Mouse (Mus musculus): ENCODE results near the gene Nid1.
"Not testable (repeated sequence)": the region's sequence is repeated elsewhere in the genome, so short reads cannot be mapped to it uniquely, and the experiment has no call there.

The Nid1 gene

GRCm38 (mm10) chr13:13437460-13438015 is at the start of gene Nid1:
Gene Nid1, plus strand, starts transcription at chr13:13437551.
- DNase-seq, result not testable (repeated sequence)

- DNase-seq, result peak; percentile 35
These were observed 43.9 kb upstream of the Nid1 start, which contains the start of gene Gpr137b for GRCm38 (mm10) chr13:13393228-13394095. Gene Gpr137b, minus strand, starts transcription at chr13:13394014.

- not testable (repeated sequence) for DNase-seq
These were observed 43.3 kb upstream of the Nid1 start for GRCm38 (mm10) chr13:13394096-13394395.

GRCm38 (mm10) chr13:13400851-13401250 is 36.5 kb upstream of the Nid1 start:
- DNase-seq, result not testable (repeated sequence)

GRCm38 (mm10) chr13:13402818-13403217 is 34.5 kb upstream of the Nid1 start:
- not testable (repeated sequence) for DNase-seq

- DNase-seq, result not testable (repeated sequence)
These were observed 34.0 kb upstream of the Nid1 start for GRCm38 (mm10) chr13:13403366-13403765.

- not testable (repeated sequence) for DNase-seq
These were observed 33.5 kb upstream of the Nid1 start for GRCm38 (mm10) chr13:13403839-13404238.

GRCm38 (mm10) chr13:13404517-13405155 is 32.7 kb upstream of the Nid1 start:
- not testable (repeated sequence) for DNase-seq

GRCm38 (mm10) chr13:13405511-13405910 is 31.8 kb upstream of the Nid1 start:
- not testable (repeated sequence) for DNase-seq

- DNase-seq, result no peak
These were observed 23.1 kb upstream of the Nid1 start for GRCm38 (mm10) chr13:13414206-13414605.

GRCm38 (mm10) chr13:13415120-13416006 is 22.0 kb upstream of the Nid1 start:
- peak; percentile 35 for DNase-seq

- DNase-seq, result not testable (repeated sequence)
These were observed 21.4 kb upstream of the Nid1 start for GRCm38 (mm10) chr13:13416007-13416337.

- not testable (repeated sequence) for DNase-seq
These were observed 18.5 kb upstream of the Nid1 start for GRCm38 (mm10) chr13:13418859-13419258.

GRCm38 (mm10) chr13:13423301-13423700 is 14.1 kb upstream of the Nid1 start:
- not testable (repeated sequence) for DNase-seq

GRCm38 (mm10) chr13:13436161-13436560 is 1.2 kb upstream of the Nid1 start:
- DNase-seq, result not testable (repeated sequence)

- not testable (repeated sequence) for DNase-seq
These were observed 982 bp downstream of the Nid1 start for GRCm38 (mm10) chr13:13438112-13438953.

- not testable (repeated sequence) for DNase-seq
These were observed 8.2 kb downstream of the Nid1 start for GRCm38 (mm10) chr13:13445601-13446000.

- DNase-seq, result not testable (repeated sequence)
These were observed 9.5 kb downstream of the Nid1 start for GRCm38 (mm10) chr13:13446711-13447443.

- DNase-seq, result not testable (repeated sequence)
These were observed 12.6 kb downstream of the Nid1 start for GRCm38 (mm10) chr13:13449981-13450380.

GRCm38 (mm10) chr13:13450931-13451330 is 13.6 kb downstream of the Nid1 start:
- DNase-seq, result not testable (repeated sequence)

- DNase-seq, result not testable (repeated sequence)
These were observed 16.0 kb downstream of the Nid1 start for GRCm38 (mm10) chr13:13453332-13453731.
